Mouse (Mus musculus) embryonic fibroblast, embryonic 13.5 days (primary cell): ENCODE results near the gene Arx.

ENCODE experiments used
- CTCF ChIP-seq: IDR thresholded peaks from 2 replicates; pipeline ENCODE4 v1.5.1; 2011; ENCODE audit warnings: mild to moderate bottlenecking, control low read depth, low read length, moderate library complexity, borderline replicate concordance; ENCODE audit not compliant: insufficient read depth
- POLR2A ChIP-seq: IDR thresholded peaks from 2 replicates; pipeline ENCODE4 v1.6.1; 2011; ENCODE audit warnings: low read depth, mild to moderate bottlenecking, control low read depth, low read length, moderate library complexity

GRCm38 (mm10) chrX:93288339-93288738 lies 2.1 kb downstream of the Arx start:
- TF ChIP-seq POLR2A (no peak), CTCF (no peak)
